Mouse (Mus musculus) ZHBTc4 (cell line): ENCODE measurements at regions not wholly inside any gene's neighbourhood (a gene's known extent, or its start where the extent isn't known, plus 50 kb on each side); places are given as distances from the start of the nearest gene placed in this dataset.

Experiments
- DNase-seq: peaks from one replicate; pipeline ENCODE4 v3.0.0-alpha.2; 2011; ENCODE audit warnings: low read depth, low spot score

DNA sequence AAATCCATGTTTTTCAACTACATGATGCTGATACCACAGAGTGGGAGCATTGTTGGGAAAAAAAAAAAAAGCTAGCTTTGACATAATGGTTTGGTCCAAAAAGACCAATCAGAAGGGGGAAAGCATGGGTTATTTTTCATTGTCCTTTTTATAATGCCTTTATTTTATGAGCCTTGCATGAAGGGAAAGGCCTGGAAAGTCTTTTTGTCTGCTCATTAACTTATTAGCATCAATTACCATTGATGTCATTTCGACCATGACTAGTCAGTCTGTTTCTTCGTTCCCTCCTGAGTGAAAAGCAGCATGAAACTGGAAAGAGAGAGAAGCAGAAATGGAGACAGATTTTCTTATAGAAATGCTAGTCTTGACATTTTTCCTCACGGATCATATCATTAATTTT, 532.2 kb upstream of the Gm28269 start:
- no peak for DNase-seq

DNA sequence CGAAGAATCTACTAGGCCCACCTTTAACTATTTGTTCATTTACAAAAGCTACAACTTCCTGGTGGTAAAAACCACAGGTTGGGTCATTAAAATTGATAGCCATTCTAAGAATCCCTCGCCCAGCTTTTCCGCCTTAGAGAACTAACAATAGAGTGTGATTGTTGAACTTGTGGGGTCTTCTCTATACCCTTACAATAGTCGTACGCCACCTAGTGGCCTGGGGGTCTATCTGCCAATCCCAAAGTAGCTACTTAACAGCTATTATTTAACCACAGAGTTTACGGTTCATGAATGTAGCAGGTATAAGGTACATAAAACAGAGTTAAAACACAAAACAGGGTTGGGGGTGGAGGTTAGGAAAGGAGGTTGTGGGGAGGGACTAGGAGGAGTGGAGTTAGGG, 504.1 kb upstream of the Gm28269 start:
- peak; percentile 28 for DNase-seq
